Mouse (Mus musculus): ENCODE data around the gene Gnb1. TPM values are rescaled to one million over a fixed set of nuclear protein-coding genes. Genes with fewer than 3 reads are reported as not detected.

Gene Gnb1
- total RNA-seq, 2 experiments from 2014 or later: 104 to 119 TPM

DNA sequence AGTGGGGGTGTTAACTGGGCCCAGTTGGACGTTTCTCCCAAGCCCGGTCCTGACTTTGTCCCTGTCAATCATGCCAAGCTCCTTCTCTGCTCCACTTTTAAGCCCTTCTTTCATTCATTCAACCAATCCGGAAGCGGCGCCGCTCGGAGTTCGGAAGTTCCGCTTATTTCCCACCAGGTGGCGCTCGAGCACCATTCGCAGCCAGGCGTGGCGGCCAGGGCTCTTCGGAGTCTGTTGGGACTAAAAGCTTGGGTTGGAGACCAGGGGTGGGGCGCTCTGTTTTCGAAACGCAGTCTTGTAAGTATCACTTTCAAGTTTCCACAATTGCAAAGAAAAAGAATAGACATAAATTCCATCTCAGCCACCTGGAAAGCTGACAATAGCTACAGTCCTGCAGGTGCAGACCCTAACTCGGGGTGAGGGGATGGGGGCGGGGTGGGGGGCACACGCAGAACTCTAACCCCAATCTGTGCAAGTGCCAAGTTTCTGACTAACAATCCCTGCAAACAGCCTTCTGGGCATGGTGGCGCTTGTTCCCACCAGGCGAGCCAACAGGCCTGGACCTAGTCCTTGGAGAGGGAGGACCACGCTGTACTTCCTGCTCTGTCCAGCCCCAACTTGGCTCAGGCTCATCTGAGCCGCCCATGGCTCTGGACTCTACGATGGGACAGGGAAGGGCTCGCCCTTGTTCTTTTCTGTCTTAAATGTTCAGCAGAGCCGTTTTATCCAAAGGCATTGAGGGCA, 9.6 kb upstream of the Gnb1 start:
- intact Hi-C loops (cut with DNase I; ENCODE audit: low total_unique reads): loop anchor here (5.0 kb wide), 1 partner anchor 101 kb away; no protein-coding TSS in a partner anchor
- DNase-seq: peak; percentile 82

DNA sequence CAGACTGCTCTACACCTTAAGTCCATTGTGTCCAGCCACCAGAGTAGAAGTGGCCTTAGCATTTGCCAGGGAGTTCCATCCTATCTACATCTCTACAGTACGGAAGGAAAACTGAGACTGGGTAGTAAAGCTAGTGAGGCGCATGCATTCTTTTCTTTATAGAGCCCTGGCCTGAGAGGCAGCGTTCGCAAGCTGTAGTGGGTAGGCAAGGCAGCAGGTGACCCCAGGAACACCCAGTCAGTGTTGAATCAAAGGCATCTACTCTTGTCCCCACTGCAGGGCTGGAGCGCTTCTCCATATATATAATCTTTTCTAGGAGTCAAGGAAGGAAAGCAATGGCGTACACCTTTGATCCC, 9.1 kb upstream of the Gnb1 start:
- DNase-seq: no peak
- intact Hi-C loops (cut with DNase I; ENCODE audit: low total_unique reads): loop anchor here (5.0 kb wide), 1 partner anchor 100 kb away; no protein-coding TSS in a partner anchor

GRCm38 (mm10) chr4:155482733-155483540, 8.2 kb upstream of the Gnb1 start:
- DNase-seq: no peak
- intact Hi-C loops (cut with DNase I; ENCODE audit: low total_unique reads): loop anchor here (5.0 kb wide), 1 partner anchor 99 kb away; no protein-coding TSS in a partner anchor

DNA sequence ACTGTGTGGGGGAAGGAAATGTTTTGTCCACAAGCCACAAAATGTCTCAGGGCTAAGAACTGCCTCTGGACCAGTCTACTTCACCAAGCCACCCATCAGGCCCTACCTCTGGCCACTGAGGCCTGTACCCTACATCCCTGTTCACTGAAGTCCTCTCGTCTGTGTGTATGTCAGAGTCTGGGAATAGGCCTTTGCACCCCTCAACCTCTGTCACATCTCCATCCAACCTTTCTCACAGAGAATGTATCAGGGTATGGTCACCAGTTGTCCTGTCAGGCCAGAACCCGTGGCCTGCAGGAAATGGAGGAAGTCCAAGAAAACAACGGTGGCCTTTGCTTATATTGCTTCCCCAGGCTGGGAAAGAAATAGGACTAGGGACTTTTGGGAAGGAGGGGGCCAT, 5.6 kb upstream of the Gnb1 start:
- DNase-seq: no peak
- intact Hi-C loops (cut with DNase I; ENCODE audit: low total_unique reads): no loop called here

- intact Hi-C loops (cut with DNase I; ENCODE audit: low total_unique reads): no loop called here
- DNase-seq: no peak
Measured at GRCm38 (mm10) chr4:155487746-155488145, 3.4 kb upstream of the Gnb1 start.

- DNase-seq: no peak
- intact Hi-C loops (cut with DNase I; ENCODE audit: low total_unique reads): no loop called here
Measured at GRCm38 (mm10) chr4:155488232-155489025, 2.7 kb upstream of the Gnb1 start.

DNA sequence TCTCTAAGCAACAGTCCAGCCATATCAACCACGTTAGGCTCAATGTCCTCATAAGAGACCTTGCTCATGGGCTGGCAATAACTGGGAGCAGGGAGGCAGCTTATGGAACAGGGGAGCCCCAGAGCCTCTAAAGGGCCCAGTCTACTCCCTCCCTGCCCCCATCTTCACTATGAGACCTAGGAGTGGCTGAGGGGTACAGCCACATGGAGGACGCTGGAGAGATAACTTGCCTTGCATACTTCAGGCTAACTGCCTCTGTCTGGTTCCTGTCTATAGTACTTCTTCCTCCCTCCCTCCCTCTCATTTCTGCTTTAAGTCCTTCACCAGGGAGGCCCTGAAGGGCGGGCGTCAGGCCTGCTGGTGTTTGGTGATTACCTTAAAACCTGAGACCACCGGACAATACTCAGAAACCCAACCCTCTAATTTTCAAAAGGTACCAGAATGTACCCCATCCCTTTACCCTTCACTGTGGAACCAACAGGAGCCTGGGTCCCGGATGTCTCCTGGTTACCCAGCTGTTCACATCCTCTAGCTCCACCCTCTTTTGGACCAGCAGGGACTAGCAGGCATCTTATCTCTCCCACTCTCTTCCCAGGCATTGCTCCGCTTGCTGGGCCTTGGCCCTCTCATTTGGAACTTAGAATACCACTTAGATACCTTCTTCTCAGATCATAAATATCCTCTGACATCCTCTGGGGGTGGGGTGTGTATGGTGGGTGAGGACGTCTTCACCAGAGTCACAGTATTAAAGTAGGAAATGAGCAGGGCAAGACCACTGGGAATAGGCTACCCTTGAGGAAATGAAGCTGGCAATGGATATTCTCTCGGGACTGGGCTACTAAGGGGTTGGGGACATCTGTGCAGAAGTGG, 1.8 kb upstream of the Gnb1 start:
- no peak for DNase-seq

DNA sequence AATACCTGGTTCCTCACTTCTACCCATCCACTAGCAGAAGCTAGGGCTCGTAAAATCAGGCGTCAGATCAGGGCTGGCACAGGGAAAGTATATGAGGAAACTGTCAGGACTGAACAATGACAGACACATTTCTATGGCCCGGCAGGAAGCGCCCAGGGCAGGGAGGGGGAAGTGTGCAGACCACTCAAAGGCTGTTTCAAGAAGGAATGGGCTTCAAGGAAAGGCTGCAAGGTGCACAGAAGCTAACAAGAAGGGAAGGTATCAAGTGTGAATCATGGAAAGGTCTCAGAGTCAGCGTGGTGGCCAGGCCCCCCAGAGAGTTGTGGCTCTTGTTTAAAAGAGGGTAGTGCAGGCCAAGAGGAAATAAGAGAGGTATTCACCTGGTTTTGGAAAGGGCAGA, 705 bp upstream of the Gnb1 start:
- DNase-seq: no peak
- intact Hi-C loops (cut with DNase I; ENCODE audit: low total_unique reads): no loop called here

More for the DNA sequence above, 1.8 kb upstream of the Gnb1 start:
- intact Hi-C loops (cut with DNase I; ENCODE audit: low total_unique reads): no loop called here

- DNase-seq: no peak
- intact Hi-C loops (cut with DNase I; ENCODE audit: low total_unique reads): no loop called here
Measured at GRCm38 (mm10) chr4:155491529-155492130, 469 bp downstream of the Gnb1 start.

DNA sequence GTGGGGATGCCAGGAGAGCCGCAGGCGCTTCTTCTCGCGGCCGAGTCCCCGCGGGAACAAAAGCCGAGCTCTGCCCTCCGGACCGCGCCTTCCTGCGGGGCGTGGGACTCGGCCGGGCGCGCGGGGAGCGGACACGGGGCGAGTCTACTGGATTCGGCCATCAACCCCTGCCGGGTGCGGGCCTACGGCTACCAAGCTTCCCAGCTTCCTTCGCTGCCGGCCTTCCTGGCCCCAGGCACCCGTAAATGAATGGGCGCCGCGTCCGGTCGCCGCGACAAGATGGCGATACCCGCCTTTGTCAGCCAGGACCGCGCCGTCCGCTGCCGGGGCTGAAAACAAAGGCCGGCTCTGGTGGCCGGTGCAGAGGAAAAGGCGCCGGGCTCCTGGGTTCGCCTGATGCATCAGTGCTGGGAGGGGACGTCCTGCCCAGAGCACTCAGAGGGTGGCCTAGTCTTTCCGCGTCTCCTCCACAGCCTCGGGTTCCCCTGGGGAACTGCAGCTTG, 1.0 kb downstream of the Gnb1 start:
- intact Hi-C loops (cut with DNase I; ENCODE audit: low total_unique reads): no loop called here

GRCm38 (mm10) chr4:155494891-155495290, 3.7 kb downstream of the Gnb1 start:
- no peak for DNase-seq
- intact Hi-C loops (cut with DNase I; ENCODE audit: low total_unique reads): no loop called here

More for the DNA sequence above, 1.0 kb downstream of the Gnb1 start:
- peak; percentile 61 for DNase-seq

DNA sequence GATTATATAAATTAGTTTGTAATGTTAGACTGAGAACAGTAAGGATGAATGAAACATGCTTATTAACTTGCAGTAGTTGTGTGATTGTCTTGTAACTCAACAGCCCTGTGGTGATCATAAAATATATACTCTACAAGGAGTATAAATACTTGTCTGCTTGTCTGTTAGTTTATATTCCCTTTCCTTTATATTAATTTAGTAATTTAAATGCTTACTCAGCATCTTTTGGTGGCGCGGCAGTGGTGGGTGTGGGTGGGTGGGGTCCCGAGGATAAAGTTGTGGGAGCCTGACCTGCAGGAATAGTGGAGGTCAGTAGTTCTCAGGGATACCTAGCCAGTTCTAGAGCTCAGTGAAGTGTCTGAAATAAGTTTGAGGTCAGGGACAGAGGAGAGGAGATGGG, 6.8 kb downstream of the Gnb1 start:
- intact Hi-C loops (cut with DNase I; ENCODE audit: low total_unique reads): no loop called here
- DNase-seq: no peak

DNA sequence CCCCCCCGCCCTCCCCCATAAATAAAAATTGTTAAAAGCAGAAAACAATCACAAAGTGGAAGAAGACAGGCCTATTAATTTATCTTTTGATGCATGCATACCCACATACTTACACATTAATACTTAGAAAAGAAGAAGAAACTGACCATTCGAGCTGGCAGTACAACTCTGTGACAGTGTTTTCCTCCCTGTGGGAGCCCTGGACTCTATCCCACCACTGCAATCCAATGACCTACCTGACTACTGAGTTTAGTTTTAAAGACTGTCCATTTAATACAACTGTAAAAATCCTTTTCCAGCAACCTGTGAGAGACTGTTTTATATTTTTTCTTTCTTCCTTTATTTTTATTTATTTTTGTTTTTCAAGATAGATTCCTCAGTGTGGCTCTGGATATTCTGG, 10.0 kb downstream of the Gnb1 start:
- intact Hi-C loops (cut with DNase I; ENCODE audit: low total_unique reads): no loop called here
- no peak for DNase-seq

GRCm38 (mm10) chr4:155505067-155505466, 13.9 kb downstream of the Gnb1 start:
- no peak for DNase-seq
- intact Hi-C loops (cut with DNase I; ENCODE audit: low total_unique reads): no loop called here

- no peak for DNase-seq
- intact Hi-C loops (cut with DNase I; ENCODE audit: low total_unique reads): no loop called here
Measured at GRCm38 (mm10) chr4:155505671-155506295, 14.6 kb downstream of the Gnb1 start.

DNA sequence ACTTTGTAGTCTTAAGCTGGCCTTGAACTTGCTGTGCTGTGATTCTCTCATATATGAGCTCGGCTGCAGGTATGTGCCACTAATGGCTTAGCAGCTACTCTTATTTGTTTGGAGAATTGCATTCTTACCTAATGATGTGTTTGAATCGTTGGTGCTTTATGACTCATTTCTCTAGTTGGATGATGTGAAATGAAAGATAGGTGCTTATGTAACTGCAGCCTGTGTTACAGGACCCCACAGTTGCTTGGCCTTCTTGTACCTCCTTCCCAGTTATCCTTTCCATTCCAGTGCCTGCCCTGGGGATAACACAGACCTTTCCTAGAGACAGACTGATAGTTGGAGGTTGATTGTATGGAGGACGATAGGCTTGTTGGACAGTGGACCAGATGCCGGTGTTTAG, 17.5 kb downstream of the Gnb1 start:
- DNase-seq: no peak
- intact Hi-C loops (cut with DNase I; ENCODE audit: low total_unique reads): no loop called here

GRCm38 (mm10) chr4:155510981-155511380, 19.8 kb downstream of the Gnb1 start:
- intact Hi-C loops (cut with DNase I; ENCODE audit: low total_unique reads): no loop called here
- DNase-seq: no peak

GRCm38 (mm10) chr4:155514810-155515209, 23.6 kb downstream of the Gnb1 start:
- intact Hi-C loops (cut with DNase I; ENCODE audit: low total_unique reads): no loop called here
- no peak for DNase-seq

Data from gastrocnemius, postnatal 14 days (tissue).